Mouse (Mus musculus): Measurements from ENCODE around the gene Fam98a. TPM values are rescaled to one million over a fixed set of nuclear protein-coding genes. Genes with fewer than 3 reads are reported as not detected.

The Fam98a gene
- polyA plus RNA-seq, 1 experiment = 21.6 TPM

GRCm38 (mm10) chr17:75498241-75498651, 53.5 kb downstream of the Fam98a start:
- Histone ChIP-seq H3K27ac (ENCODE audit: control insufficient read depth, insufficient read depth, low read depth, low read length, poor library complexity) (no peak overlapping the region), H3K4me1 (ENCODE audit: control insufficient read depth, insufficient read depth, low read length) (no peaks in the 10 kb centered on the region), H3K4me3 (replicated peaks; ENCODE audit: control insufficient read depth, low read depth, low read length) (no peak overlapping the region)
- 80% methylated on average over 6 of the region's 6 CpGs for WGBS
- TF ChIP-seq CTCF (IDR thresholded peaks at IDR 0.05; ENCODE audit: control insufficient read depth, insufficient read depth, low read length) (no peak), POLR2A (IDR thresholded peaks at IDR 0.05; ENCODE audit: borderline replicate concordance, control insufficient read depth, low read depth, low read length) (no peak)

GRCm38 (mm10) chr17:75495213-75495612, 56.5 kb downstream of the Fam98a start:
- WGBS = 82% methylated on average over 4 of the region's 4 CpGs
- TF ChIP-seq CTCF (IDR thresholded peaks at IDR 0.05; ENCODE audit: control insufficient read depth, insufficient read depth, low read length) (no peak), POLR2A (IDR thresholded peaks at IDR 0.05; ENCODE audit: borderline replicate concordance, control insufficient read depth, low read depth, low read length) (no peak)
- H3K4me1 ChIP-seq (ENCODE audit: control insufficient read depth, insufficient read depth, low read length) = no peaks in the 10 kb centered on the region
- no peak overlapping the region for H3K27ac ChIP-seq (ENCODE audit: control insufficient read depth, insufficient read depth, low read depth, low read length, poor library complexity)
- no peak overlapping the region for H3K4me3 ChIP-seq (replicated peaks; ENCODE audit: control insufficient read depth, low read depth, low read length)

Other genes with a start within 250 kb of the Fam98a start
- 2.3 and 4.3 TPM in 2 replicates for gene Rasgrp3, start 116.0 kb downstream of the Fam98a start, polyA plus RNA-seq (2011; ENCODE audit: insufficient read depth, insufficient read length, low replicate concordance, missing spikeins)